Mouse (Mus musculus) CH12.LX (cell line): Measurements from ENCODE around the gene Dchs1. TPM values are rescaled to one million over a fixed set of nuclear protein-coding genes. Genes with fewer than 3 reads are reported as not detected.

Experiments
- DNase-seq: peaks from one replicate; pipeline ENCODE4 v3.0.0-alpha.2; 2013; ENCODE audit errors: extremely low read depth
- H3K27ac ChIP-seq: 2 replicates; pipeline ENCODE4 v1.5.1; 2012; ENCODE audit warnings: low read depth, mild to moderate bottlenecking, control low read depth, moderate library complexity; ENCODE audit not compliant: insufficient read depth
- H3K27me3 ChIP-seq: replicated peaks from 2 replicates; pipeline ENCODE3; 2012; ENCODE audit warnings: inconsistent platforms
- H3K36me3 ChIP-seq, 2 experiments: replicated peaks in 1 of 2; 2 replicates each; pipeline versions ENCODE3 to v1.6.1; 2012; ENCODE audit warnings: inconsistent platforms in 1 of 2, low read length in 1 of 2, mild to moderate bottlenecking in 1 of 2, mixed read lengths in 1 of 2, moderate library complexity in 1 of 2; ENCODE audit not compliant: control insufficient read depth in 1 of 2, insufficient read depth in 1 of 2
- H3K4me1 ChIP-seq, 2 experiments: 2 replicates each; pipeline ENCODE4 v1.6.1; 2012; ENCODE audit warnings: inconsistent platforms in 1 of 2, moderate library complexity in 1 of 2; ENCODE audit not compliant: insufficient read depth in 2 of 2, control insufficient read depth in 1 of 2
- H3K4me2 ChIP-seq: 2 replicates; pipeline ENCODE4 v1.6.1; 2012; ENCODE audit warnings: low read depth, mild to moderate bottlenecking, control low read depth; ENCODE audit not compliant: poor library complexity, insufficient read depth, severe bottlenecking
- H3K4me3 ChIP-seq, 3 experiments: fragments of 150-350 bp in 1 of 3; sonication (generic) in 1 of 3; replicated peaks in 1 of 3; 2 replicates each; pipeline versions ENCODE3 to v1.5.1; 2011 to 2012; ENCODE audit warnings: low read depth in 2 of 3, low read length in 2 of 3, mild to moderate bottlenecking in 2 of 3, moderate library complexity in 2 of 3, control low read depth in 1 of 3, improper control_type of control experiment in 1 of 3, inconsistent platforms in 1 of 3, mixed read lengths in 1 of 3; ENCODE audit not compliant: poor library complexity in 1 of 3
- H3K79me2 ChIP-seq: replicated peaks from 2 replicates; pipeline ENCODE4 v1.6.1; 2012; ENCODE audit warnings: mild to moderate bottlenecking, moderate library complexity; ENCODE audit not compliant: control insufficient read depth, poor library complexity, insufficient read depth, severe bottlenecking; ENCODE audit errors: extremely low read depth
- H3K9ac ChIP-seq: 2 replicates; pipeline ENCODE4 v1.6.1; 2012; ENCODE audit warnings: low read depth, mild to moderate bottlenecking, control low read depth, moderate library complexity; ENCODE audit not compliant: insufficient read depth
- H3K9me3 ChIP-seq: replicated peaks from 2 replicates; pipeline ENCODE3; 2012; ENCODE audit warnings: low read length, inconsistent platforms, mixed read lengths
- CHD1 ChIP-seq: IDR thresholded peaks from 2 replicates; pipeline ENCODE4 v1.6.1; 2012; ENCODE audit warnings: low read depth, low read length, improper control_type of control experiment, inconsistent platforms
- CHD2 ChIP-seq: IDR thresholded peaks from 2 replicates; pipeline ENCODE4 v1.6.1; 2011; ENCODE audit warnings: low read length, improper control_type of control experiment
- ELF1 ChIP-seq: IDR thresholded peaks from 2 replicates; pipeline ENCODE4 v1.6.1; 2014; ENCODE audit warnings: low read depth, mild to moderate bottlenecking, inconsistent platforms, low read length, improper control_type of control experiment
- EP300 ChIP-seq: IDR thresholded peaks from 2 replicates; pipeline ENCODE4 v1.6.1; 2011; ENCODE audit warnings: low read length, improper control_type of control experiment
- GABPA ChIP-seq: IDR thresholded peaks from 2 replicates; pipeline ENCODE4 v1.6.1; 2012; ENCODE audit warnings: low read depth, low read length, improper control_type of control experiment, inconsistent platforms; ENCODE audit not compliant: insufficient replicate concordance
- MAFK ChIP-seq: IDR thresholded peaks from 2 replicates; pipeline ENCODE4 v1.6.1; 2011; ENCODE audit warnings: low read length, improper control_type of control experiment; ENCODE audit not compliant: insufficient replicate concordance
- MEF2A ChIP-seq: IDR thresholded peaks from 2 replicates; pipeline ENCODE4 v1.6.1; 2014; ENCODE audit warnings: low read depth, mild to moderate bottlenecking, inconsistent platforms, low read length, improper control_type of control experiment, borderline replicate concordance
- MXI1 ChIP-seq: IDR thresholded peaks from 2 replicates; pipeline ENCODE4 v1.6.1; 2011; ENCODE audit warnings: mild to moderate bottlenecking, low read depth, low read length, improper control_type of control experiment
- MYC ChIP-seq: IDR thresholded peaks from 2 replicates; pipeline ENCODE4 v1.6.1; 2011; ENCODE audit warnings: low read depth, mild to moderate bottlenecking, improper control_type of control experiment, low read length
- NELFE ChIP-seq: IDR thresholded peaks from 2 replicates; pipeline ENCODE4 v1.6.1; 2011; ENCODE audit warnings: low read depth, low read length, improper control_type of control experiment
- PAX5 ChIP-seq: IDR thresholded peaks from 2 replicates; pipeline ENCODE4 v1.6.1; 2012; ENCODE audit warnings: low read length, inconsistent platforms, mixed read lengths
- POLR2AphosphoS2 ChIP-seq: IDR thresholded peaks from 2 replicates; pipeline ENCODE4 v1.6.1; 2011; ENCODE audit warnings: low read depth, low read length, improper control_type of control experiment
- RAD21 ChIP-seq: IDR thresholded peaks from 2 replicates; pipeline ENCODE4 v1.6.1; 2011; ENCODE audit warnings: low read depth, mild to moderate bottlenecking, low read length, improper control_type of control experiment, moderate library complexity
- SIN3A ChIP-seq: IDR thresholded peaks from 2 replicates; pipeline ENCODE4 v1.6.1; 2012; ENCODE audit warnings: low read length, improper control_type of control experiment, inconsistent platforms
- SMC3 ChIP-seq: IDR thresholded peaks from 2 replicates; pipeline ENCODE4 v1.6.1; 2011; ENCODE audit warnings: low read depth, low read length, improper control_type of control experiment
- TBP ChIP-seq: conservative IDR thresholded peaks from 2 replicates; pipeline ENCODE4 v1.6.1; 2011; ENCODE audit warnings: low read depth, low read length, improper control_type of control experiment
- USF1 ChIP-seq: IDR thresholded peaks from 2 replicates; pipeline ENCODE4 v1.6.1; 2014; ENCODE audit warnings: low read depth, mild to moderate bottlenecking, inconsistent platforms, low read length, improper control_type of control experiment
- ZMIZ1 ChIP-seq: IDR thresholded peaks from 2 replicates; pipeline ENCODE4 v1.6.1; 2012; ENCODE audit warnings: low read depth, mild to moderate bottlenecking, inconsistent platforms, low read length, improper control_type of control experiment
- ZNF384 ChIP-seq: IDR thresholded peaks from 2 replicates; pipeline ENCODE4 v1.6.1; 2012; ENCODE audit warnings: low read depth, low read length, improper control_type of control experiment, inconsistent platforms
- dilution Hi-C: fragments of 300-500 bp; cut with MboI; formaldehyde crosslinking; loops from 2 replicates; pipeline ENCODE4 v1.14.3; 2020; ENCODE audit warnings: low sequenced_read_pairs; ENCODE audit not compliant: extremely low pct_unique_long_range_greater_than_20kb, extremely low pct_ligation_motif_present
- in situ Hi-C: fragments of 300-500 bp; cut with MboI; formaldehyde crosslinking; loops from 3 replicates; pipeline ENCODE4 v1.14.3; 2019; ENCODE audit warnings: low sequenced_read_pairs, low pct_ligation_motif_present, low pct_unique_long_range_greater_than_20kb, mixed read lengths
- polyA plus RNA-seq: library from polyadenylated mRNA; unstranded; fragments of >175 nt; gene quantifications from 2 replicates; pipeline ENCODE4 v1.2.1, GENCODE M21; 2012; ENCODE audit warnings: low read depth; ENCODE audit not compliant: insufficient read length
- total RNA-seq, 2 experiments: library from RNA; depleted of rRNA; stranded (reverse); fragments of 300-350 nt in 1 of 2; fragments of >200 nt in 1 of 2; gene quantifications; 2 replicates each; pipeline ENCODE4 v1.2.3; 2012 to 2014

Gene Dchs1
- total and polyA plus RNA-seq, 3 experiments, result 0.03 to 0.04 TPM; not detected in 1

- peaks cover 0 to 11% of the 10 kb centered on the region in 2 experiments; a peak in 2 of 4 replicates for H3K4me1 ChIP-seq
- in situ Hi-C loops (no loop called here), dilution Hi-C loops (no loop called here)
- H3K36me3 ChIP-seq, result no peaks in the 10 kb centered on the region
- H3K4me2 ChIP-seq, result no peak overlapping the region
- no peak overlapping the region for H3K27ac ChIP-seq
- no peaks in the 10 kb centered on the region for H3K9me3 ChIP-seq
- TF ChIP-seq MAFK (no peak), RAD21 (no peak), CHD1 (no peak), USF1 (no peak), ZNF384 (no peak), ELF1 (no peak), GABPA (no peak), TBP (no peak), PAX5 (no peak), MEF2A (no peak), MYC (no peak), POLR2AphosphoS2 (no peak)
- no peaks in the 10 kb centered on the region for H3K27me3 ChIP-seq
- no peak overlapping the region for H3K4me3 ChIP-seq
- DNase-seq, result no peak
- no peak overlapping the region for H3K9ac ChIP-seq
- H3K79me2 ChIP-seq, result no peaks in the 10 kb centered on the region
Measured at GRCm38 (mm10) chr7:105772331-105772730, 15.1 kb downstream of the Dchs1 start.

- Histone ChIP-seq H3K27me3 (no peaks in the 10 kb centered on the region), H3K4me3 (no peak overlapping the region), H3K27ac (no peak overlapping the region), H3K9ac (no peak overlapping the region), H3K4me1 (peaks cover 0 to 16% of the 10 kb centered on the region in 2 experiments; a peak in 2 of 4 replicates), H3K9me3 (no peaks in the 10 kb centered on the region), H3K4me2 (no peak overlapping the region), H3K79me2 (no peaks in the 10 kb centered on the region), H3K36me3 (no peaks in the 10 kb centered on the region)
- in situ Hi-C loops (no loop called here), dilution Hi-C loops (no loop called here)
- DNase-seq, result no peak
- TF ChIP-seq ZMIZ1, result no peak
- TF ChIP-seq SMC3, result no peak
- no peak for TF ChIP-seq NELFE
- TF ChIP-seq EP300, result no peak
- no peak for TF ChIP-seq GABPA
- TF ChIP-seq MAFK, result no peak
- TF ChIP-seq CHD2, result no peak
- no peak for TF ChIP-seq SIN3A
- TF ChIP-seq TBP, result no peak
- no peak for TF ChIP-seq MXI1
- no peak for TF ChIP-seq USF1
Measured at GRCm38 (mm10) chr7:105769959-105770358, 17.5 kb downstream of the Dchs1 start.
